Mouse (Mus musculus): ENCODE measurements around the gene Daam1. TPM values are rescaled to one million over a fixed set of nuclear protein-coding genes. Genes with fewer than 3 reads are reported as not detected.

Daam1 gene
- total RNA-seq, 2 experiments from 2014 or later: 86.0 to 97.4 TPM

- no peak for DNase-seq (ENCODE audit: extremely low spot score in 1 of 2, low spot score in 2 of 2)
- intact Hi-C loops (cut with DNase I): no loop called here
These were observed 75.8 kb downstream of the Daam1 start for GRCm38 (mm10) chr12:71906582-71907267.

DNA sequence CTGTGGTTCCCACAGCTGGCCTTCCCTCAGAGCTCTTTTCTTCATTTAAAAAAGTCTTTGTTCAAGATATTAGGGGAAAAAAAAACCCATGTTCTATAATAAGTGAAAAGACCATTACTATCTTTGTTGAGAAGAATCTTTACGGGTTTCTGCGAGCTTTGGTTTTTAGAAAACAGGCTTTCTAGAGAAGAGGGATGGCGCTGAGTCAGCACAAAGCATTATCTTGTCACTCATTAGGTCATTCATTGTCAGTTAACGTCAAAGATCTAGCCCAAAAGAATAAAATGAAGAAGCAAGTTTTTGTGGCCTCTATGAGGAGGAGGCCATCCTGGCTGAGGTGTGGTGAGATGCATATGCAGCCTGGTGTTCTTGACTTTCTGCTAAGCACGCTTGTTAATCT, 78.1 kb downstream of the Daam1 start:
- DNase-seq (ENCODE audit: extremely low spot score in 1 of 2, low spot score in 2 of 2): no peak
- intact Hi-C loops (cut with DNase I): no loop called here

DNA sequence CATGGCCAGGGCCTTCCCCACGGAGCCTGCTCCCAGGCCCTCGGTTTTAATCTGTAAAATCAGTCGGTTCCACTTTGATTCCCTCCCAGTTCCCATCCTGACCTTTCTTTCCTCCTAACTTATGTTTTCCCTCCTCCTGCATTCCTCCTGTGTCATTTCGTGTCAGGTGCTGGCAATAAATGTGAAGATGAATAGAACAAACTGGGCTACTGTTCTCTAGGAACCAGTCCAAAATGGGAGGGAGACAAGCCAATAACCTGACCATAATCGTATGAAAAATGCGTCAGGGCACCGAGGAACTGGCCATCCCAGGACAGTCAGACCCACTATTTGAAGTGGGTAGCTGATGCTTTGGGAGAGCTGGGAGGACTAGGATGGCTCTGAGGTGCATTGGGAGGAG, 79.4 kb downstream of the Daam1 start:
- DNase-seq (ENCODE audit: extremely low spot score in 1 of 2, low spot score in 2 of 2): no peak
- intact Hi-C loops (cut with DNase I): no loop called here

DNA sequence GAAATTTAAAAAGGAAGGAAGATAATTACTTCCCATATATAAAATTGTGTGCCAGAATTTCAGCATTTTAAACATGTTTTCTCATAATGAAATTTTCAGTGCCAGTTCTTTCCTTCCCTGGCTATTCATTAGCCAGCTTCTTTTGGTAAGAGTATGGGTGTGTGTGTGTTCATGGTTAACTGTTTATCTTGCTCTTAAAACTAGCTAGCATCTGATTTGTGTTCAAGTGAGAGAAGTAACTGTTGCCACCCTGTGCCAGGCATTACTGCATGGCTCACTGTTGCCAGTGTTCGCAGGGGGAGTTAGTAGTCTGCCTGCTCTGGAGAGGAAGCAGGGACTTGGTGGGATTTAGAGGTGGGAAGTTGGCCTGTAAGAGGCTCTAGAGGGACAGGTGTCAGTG, 81.4 kb downstream of the Daam1 start:
- intact Hi-C loops (cut with DNase I): no loop called here
- no peak for DNase-seq (ENCODE audit: extremely low spot score in 1 of 2, low spot score in 2 of 2)

DNA sequence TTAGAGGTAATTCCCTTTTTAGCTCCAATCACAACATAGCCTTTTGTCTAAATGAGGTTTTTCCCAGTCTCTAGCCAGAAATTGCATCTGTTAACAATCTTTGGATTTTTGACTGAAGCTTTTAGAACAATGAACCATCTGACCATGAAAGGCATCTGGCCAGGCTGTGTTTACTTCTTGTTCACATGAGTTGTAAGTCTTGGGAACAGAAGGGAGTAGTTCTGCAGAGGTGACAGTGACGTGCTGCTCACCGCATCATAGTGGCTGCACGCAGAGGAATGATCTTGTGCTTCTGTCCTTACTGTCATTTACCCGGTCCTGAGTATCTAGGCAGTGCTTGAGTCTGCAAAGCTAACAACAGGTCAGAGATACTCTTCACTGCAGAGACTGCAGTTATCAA, 88.3 kb downstream of the Daam1 start:
- intact Hi-C loops (cut with DNase I): no loop called here
- DNase-seq (ENCODE audit: extremely low spot score in 1 of 2, low spot score in 2 of 2): no peak

DNA sequence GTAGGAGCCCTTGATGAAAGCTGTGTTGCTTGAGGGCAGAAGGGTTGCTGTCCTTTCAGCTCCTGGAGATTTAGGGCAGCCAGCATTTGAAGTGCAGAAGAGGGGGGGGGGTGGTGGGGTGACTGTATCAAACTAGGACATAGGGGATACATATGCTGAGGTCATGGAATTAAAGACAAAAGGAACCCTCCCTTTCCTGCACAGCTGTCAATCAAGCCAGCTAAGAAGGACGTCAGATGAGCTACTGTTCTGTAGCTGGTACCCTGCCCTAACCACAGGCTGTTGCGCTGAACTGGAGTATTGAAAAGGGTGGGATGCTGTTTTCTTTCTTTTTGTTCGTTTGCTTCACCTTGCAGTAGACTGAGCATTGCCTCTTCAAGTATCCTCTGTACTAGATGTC, 89.1 kb downstream of the Daam1 start:
- DNase-seq (ENCODE audit: extremely low spot score in 1 of 2, low spot score in 2 of 2): no peak
- intact Hi-C loops (cut with DNase I): no loop called here

GRCm38 (mm10) chr12:71922827-71923381, 92.0 kb downstream of the Daam1 start:
- intact Hi-C loops (cut with DNase I): no loop called here
- no peak for DNase-seq (ENCODE audit: extremely low spot score in 1 of 2, low spot score in 2 of 2)

DNA sequence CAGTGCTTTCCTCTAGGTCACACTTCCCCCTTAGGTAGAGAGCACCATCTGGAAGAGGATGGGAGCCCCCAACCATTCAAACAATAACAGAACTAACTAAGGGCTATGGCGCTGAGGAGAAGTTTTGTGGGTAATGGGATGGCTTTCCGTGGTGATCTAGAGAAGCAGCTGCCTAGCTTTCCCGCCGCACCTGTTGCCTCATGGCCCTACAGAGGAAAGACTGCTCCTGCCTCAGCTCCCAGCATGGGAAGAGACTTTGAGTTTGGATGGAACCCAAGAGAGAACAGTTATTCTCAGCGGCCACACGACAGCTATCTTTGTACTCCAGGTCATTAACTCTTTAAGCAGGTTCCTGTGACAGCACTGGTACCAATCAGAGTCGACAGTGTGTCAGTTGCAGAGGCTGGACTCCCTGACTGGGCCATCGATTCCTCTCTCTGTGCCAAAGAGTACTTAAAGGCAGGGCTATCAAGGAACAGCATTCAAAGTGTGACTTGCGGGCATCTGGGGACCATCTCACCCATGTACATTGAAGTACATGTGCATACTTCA, 94.2 kb downstream of the Daam1 start:
- intact Hi-C loops (cut with DNase I): no loop called here
- DNase-seq (ENCODE audit: extremely low spot score in 1 of 2, low spot score in 2 of 2): no peak

- no peak for DNase-seq (ENCODE audit: extremely low spot score in 1 of 2, low spot score in 2 of 2)
- intact Hi-C loops (cut with DNase I): no loop called here
These were observed 95.3 kb downstream of the Daam1 start for GRCm38 (mm10) chr12:71925990-71926700.

DNA sequence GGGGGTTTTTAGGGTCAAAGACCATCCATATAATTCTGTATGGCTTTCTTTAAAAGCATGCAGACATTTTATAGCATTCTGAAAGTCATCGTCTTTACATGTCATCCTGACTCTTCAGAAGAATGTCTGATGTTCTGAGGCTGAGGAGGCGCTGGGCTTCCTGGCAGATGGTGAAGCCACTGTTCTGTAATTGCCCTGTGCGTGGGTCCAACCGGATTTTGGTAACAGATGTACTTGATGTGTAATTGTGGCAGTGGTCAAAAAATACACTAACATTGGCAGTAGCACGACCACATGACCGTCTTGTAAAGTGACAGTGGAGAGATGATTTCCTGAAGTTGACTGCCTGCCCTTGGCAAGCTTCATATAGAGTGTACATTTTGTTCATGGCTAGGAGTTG, 97.2 kb downstream of the Daam1 start:
- no peak for DNase-seq (ENCODE audit: extremely low spot score in 1 of 2, low spot score in 2 of 2)
- intact Hi-C loops (cut with DNase I): no loop called here

GRCm38 (mm10) chr12:71929876-71930275, 99.0 kb downstream of the Daam1 start:
- DNase-seq (ENCODE audit: extremely low spot score in 1 of 2, low spot score in 2 of 2): no peak
- intact Hi-C loops (cut with DNase I): no loop called here

- DNase-seq (ENCODE audit: extremely low spot score in 1 of 2, low spot score in 2 of 2): no peak
- intact Hi-C loops (cut with DNase I): no loop called here
These were observed 101.8 kb downstream of the Daam1 start for GRCm38 (mm10) chr12:71932433-71933386.

DNA sequence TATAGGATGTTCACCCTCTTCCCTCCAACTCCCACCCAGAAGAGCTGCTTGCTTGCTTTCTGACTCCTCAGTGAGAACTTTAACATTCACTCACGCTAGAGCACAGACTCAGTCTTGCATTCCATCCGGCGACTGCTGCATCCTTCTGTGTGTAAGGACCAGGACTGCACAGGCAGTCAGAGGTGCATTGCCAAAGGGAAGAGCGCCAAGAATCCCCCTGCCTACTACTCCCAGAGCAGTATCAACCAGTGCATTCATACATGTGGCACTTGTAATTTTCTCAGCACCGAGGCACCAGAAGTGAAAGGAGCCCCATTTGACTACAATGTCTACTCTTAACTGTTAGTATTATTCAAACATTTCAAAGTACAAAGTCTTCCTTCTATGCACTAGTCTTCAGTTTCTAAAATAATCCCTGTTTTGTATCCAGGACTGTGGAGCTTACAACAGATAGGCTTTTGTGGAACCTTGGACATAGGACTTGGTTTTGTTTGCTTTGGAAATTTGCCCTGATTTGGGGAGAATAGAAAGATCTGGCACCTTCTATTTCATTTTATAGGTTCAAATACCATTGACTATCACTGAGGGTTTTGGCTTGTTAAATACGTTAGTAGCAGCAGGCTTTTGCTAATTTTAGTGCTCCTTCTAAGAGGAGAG, 103.2 kb downstream of the Daam1 start:
- no peak for DNase-seq (ENCODE audit: extremely low spot score in 1 of 2, low spot score in 2 of 2)
- intact Hi-C loops (cut with DNase I): no loop called here

GRCm38 (mm10) chr12:71936636-71937035, 105.8 kb downstream of the Daam1 start:
- no peak for DNase-seq (ENCODE audit: extremely low spot score in 1 of 2, low spot score in 2 of 2)

GRCm38 (mm10) chr12:71938513-71938912, 107.6 kb downstream of the Daam1 start:
- intact Hi-C loops (cut with DNase I): no loop called here

More at GRCm38 (mm10) chr12:71936636-71937035, 105.8 kb downstream of the Daam1 start:
- intact Hi-C loops (cut with DNase I): no loop called here

DNA sequence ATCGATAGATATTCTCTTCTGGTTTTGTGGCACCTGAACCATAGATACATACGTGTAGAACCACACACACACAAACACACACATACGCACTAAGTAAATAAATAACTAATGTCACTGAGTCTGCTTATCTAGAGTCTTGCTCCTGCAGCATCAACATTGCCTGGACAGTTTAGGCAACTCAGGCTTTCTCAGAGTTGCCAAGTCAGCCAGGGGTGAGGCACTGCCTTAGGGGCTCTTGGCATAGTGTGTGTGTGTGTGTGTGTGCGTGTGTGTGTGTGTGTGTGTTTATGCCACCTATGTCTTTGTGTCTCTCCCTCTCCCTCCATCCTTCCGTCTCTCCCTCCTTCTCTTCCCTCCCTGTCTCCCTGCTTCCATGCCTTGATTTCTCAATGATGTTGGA, 110.4 kb downstream of the Daam1 start:
- intact Hi-C loops (cut with DNase I): no loop called here
- DNase-seq (ENCODE audit: extremely low spot score in 1 of 2, low spot score in 2 of 2): no peak

More at GRCm38 (mm10) chr12:71938513-71938912, 107.6 kb downstream of the Daam1 start:
- no peak for DNase-seq (ENCODE audit: extremely low spot score in 1 of 2, low spot score in 2 of 2)

DNA sequence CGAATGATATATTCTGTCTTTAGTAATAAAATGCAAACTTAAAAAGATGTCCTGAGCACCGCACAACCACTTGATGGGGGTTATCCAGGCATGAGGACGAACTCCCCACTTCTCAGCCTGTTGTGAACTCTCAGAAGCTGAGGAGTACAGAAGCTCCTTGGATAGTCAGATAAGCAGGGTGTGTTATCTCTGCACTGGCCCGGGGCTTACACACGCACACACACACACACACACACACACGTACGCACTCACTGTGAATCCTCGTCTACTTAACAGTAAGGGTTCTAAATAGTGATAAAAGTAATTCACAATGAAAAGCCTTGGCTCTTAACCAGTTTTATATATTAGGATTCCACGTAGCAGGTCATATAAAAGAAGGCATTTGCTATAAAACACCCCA, 112.2 kb downstream of the Daam1 start:
- intact Hi-C loops (cut with DNase I): no loop called here
- DNase-seq (ENCODE audit: extremely low spot score in 1 of 2, low spot score in 2 of 2): no peak

DNA sequence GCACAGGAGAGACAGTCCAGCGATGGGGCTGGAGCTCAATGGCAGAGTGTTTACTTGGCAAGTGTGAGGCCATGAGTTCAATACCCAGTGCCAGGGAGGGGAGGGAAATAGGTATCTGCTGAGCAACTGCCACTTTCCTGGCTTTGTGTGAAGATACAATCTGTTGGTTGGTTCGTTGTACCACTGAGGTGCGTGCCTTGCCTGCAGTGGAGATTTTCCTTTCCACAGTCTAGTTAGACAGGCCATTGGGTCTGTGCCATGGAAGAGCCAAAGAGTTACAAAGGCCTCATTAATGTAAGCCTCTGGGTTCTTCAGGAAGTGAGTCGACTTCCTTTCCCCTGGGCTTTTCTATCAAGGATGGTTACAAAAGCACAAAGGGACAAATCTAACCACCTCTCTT, 112.8 kb downstream of the Daam1 start:
- intact Hi-C loops (cut with DNase I): no loop called here

More for the DNA sequence above, 112.8 kb downstream of the Daam1 start:
- DNase-seq (ENCODE audit: extremely low spot score in 1 of 2, low spot score in 2 of 2): no peak

Measured in left cerebral cortex, postnatal 10 days (tissue).